Mouse (Mus musculus): ENCODE measurements around the gene Ankrd27.

DNA sequence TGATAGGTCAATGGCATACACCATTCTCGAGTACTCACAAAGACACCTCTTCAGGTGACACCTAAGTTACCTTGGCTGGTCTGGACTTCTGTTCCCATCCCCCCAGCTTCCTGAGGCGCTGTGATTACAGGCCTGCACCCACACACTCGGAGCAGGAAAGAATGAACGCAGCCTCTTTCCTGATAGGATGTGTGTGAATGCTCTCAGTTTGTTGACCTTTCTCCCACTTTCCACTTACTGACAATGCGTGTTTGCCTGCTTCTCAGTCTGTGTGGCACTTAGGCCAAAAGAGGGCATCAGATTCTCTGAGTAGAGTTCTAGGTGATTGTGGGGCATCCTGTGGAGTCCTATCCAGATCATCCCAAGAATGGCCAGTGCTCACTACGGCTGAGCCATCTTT lies 54.0 kb downstream of the Ankrd27 start:
- TF ChIP-seq CTCF (IDR thresholded peaks at IDR 0.05; ENCODE audit: borderline replicate concordance, control insufficient read depth, extremely low read depth, insufficient read depth, low read length, poor library complexity) (no peak), POLR2A (IDR thresholded peaks at IDR 0.05; ENCODE audit: control insufficient read depth, extremely low read depth, insufficient read depth, low read length, poor library complexity) (no peak)
